Mouse (Mus musculus): ENCODE measurements around the gene Pced1a. TPM values are rescaled to one million over a fixed set of nuclear protein-coding genes. Genes with fewer than 3 reads are reported as not detected.

Gene Pced1a
- polyA plus RNA-seq, 1 experiment from 2014 or later, result 15.4 TPM

DNA sequence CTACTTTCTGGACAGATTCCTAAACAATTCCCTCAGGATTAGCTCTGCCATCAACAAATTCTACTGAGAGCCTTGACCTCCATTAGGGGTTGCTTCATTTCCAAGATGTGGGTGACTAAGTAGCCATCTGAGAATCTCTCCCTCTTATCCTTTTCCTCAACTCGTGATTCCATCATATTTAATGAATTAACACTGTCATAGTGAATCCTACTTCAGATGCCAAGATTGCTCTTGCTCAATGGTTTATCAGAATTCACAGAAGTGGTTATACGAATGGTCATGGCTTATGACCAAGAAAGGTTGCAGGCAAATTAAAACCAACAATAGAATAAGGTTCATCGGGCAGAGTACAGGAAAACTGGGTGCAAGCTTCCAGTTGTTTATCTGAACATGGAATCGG is 22.6 kb downstream of the Pced1a start:
- H3K9ac ChIP-seq (ENCODE audit: low read depth, low read length), result no peak overlapping the region
- peaks cover 11% of the 10 kb centered on the region for H3K4me1 ChIP-seq (ENCODE audit: control insufficient read depth, insufficient read depth, low read depth, low read length)
- WGBS, result 81% methylated on average over 4 of the region's 4 CpGs
- no peaks in the 10 kb centered on the region for H3K9me3 ChIP-seq (ENCODE audit: control insufficient read depth, low read length)
- H3K27me3 ChIP-seq (replicated peaks; ENCODE audit: control insufficient read depth, insufficient read depth, low read length), result peaks cover 8% of the 10 kb centered on the region
- H3K4me3 ChIP-seq (ENCODE audit: low read length), result no peak overlapping the region
- no peak overlapping the region for H3K4me2 ChIP-seq (ENCODE audit: low read length)
- ATAC-seq, result no peak
- H3K36me3 ChIP-seq (ENCODE audit: control insufficient read depth, insufficient read depth, low read length), result no peaks in the 10 kb centered on the region
- H3K27ac ChIP-seq (ENCODE audit: low read depth, low read length), result no peak overlapping the region

DNA sequence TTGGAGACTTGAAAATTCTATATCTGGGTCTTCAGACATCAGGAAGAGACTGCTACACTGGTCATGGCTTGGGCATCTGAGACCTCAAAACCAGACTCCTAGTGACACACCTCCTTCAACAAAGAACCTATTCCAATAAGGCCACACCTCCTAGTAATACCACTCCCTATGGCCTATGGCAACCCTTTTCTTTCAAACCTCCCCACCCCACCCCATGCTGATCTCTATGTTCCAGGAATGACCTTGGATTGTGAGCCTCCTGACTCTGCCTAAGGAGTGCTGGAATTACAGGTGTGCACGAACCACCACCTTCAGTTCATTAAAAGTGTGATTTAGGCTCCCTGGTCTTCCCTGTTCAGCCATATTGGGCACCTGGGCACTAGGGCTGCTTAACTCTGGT is 24.5 kb downstream of the Pced1a start:
- Histone ChIP-seq H3K9me3 (ENCODE audit: control insufficient read depth, low read length) (no peaks in the 10 kb centered on the region), H3K4me3 (ENCODE audit: low read length) (no peak overlapping the region), H3K4me1 (ENCODE audit: control insufficient read depth, insufficient read depth, low read depth, low read length) (peaks cover 14% of the 10 kb centered on the region), H3K27me3 (replicated peaks; ENCODE audit: control insufficient read depth, insufficient read depth, low read length) (peaks cover 8% of the 10 kb centered on the region), H3K4me2 (ENCODE audit: low read length) (no peak overlapping the region), H3K27ac (ENCODE audit: low read depth, low read length) (no peak overlapping the region), H3K9ac (ENCODE audit: low read depth, low read length) (no peak overlapping the region), H3K36me3 (ENCODE audit: control insufficient read depth, insufficient read depth, low read length) (no peaks in the 10 kb centered on the region)
- no peak for ATAC-seq
- WGBS, result 93% methylated on average over 1 of the region's 1 CpGs

DNA sequence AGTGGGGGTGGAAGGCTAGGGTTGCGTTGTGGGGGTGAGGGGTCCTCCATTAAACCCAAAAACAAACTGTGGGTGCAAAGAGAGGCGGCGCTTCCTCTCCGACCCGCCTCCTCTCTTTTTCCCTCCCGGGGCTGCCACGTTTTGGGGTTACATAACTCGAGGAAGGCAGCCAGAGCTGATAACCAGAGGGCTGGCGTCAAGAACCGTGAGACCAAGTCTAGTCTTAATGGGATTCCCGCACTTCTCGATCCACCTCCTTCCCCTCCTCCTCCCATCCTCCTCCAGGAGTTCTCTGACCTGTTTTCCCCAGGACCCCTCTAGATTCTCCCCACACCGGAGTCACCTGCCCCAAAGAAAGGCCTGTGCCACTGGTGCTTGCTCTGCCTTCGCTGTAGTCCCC is 26.4 kb downstream of the Pced1a start:
- Histone ChIP-seq H3K27me3 (replicated peaks; ENCODE audit: control insufficient read depth, insufficient read depth, low read length) (peaks cover 8% of the 10 kb centered on the region), H3K9me3 (ENCODE audit: control insufficient read depth, low read length) (no peaks in the 10 kb centered on the region), H3K4me3 (ENCODE audit: low read length) (peak overlapping the region; percentile 58), H3K36me3 (ENCODE audit: control insufficient read depth, insufficient read depth, low read length) (no peaks in the 10 kb centered on the region), H3K4me2 (ENCODE audit: low read length) (peak overlapping the region; percentile 99), H3K4me1 (ENCODE audit: control insufficient read depth, insufficient read depth, low read depth, low read length) (peaks cover 14% of the 10 kb centered on the region), H3K9ac (ENCODE audit: low read depth, low read length) (peak overlapping the region; percentile 27; the same call in 1 of the 2 replicates), H3K27ac (ENCODE audit: low read depth, low read length) (no peak overlapping the region)
- WGBS, result 13% methylated on average over 14 of the region's 14 CpGs
- ATAC-seq, result no peak

DNA sequence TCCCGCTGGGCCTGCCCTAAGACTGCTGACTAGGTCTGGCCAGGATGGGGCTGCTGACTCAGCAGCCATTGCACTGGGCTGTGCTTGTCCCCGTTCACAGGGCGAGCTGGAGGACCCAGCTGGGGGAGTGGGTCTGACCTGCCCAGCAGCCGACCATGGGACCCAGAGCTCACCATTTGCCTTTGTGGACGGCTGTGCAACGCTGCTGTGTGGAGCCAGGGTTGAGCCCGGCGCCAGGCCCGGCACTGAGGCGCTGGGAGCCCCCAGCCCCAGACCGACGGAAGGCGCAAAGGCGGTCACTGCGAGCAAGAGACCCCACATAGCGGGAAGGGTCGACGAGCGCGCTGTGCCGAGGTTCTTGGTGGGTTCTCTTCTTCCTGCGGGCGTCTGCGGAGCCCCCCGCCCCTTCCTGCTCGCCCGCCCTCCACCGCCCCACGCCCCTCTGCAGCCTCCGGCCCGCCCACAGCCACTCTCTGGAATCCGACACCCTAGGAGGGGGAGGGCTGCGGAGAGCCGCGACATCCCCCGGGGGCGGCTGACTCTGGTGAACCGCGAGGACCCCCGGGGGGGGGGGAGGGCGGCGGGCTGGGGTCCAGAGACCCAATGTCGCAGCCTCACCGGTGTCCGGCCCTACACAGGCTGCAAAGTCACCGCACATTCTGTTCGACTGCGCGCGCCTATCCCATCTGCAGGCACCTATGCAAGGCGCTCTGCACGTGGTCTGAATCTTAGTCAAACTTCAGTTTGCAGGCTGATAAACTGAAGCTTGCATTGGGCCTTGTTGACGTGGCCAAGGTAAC is 27.1 kb downstream of the Pced1a start, which contains the start of gene Cpxm1:
TSS of gene Cpxm1 (minus strand) at position 389 of the 800 bp plus-strand sequence.
- H3K27ac ChIP-seq (ENCODE audit: low read depth, low read length), result 0 out of 2 replicates have a peak within 1 kb of the TSS, but pooled peaks have one; percentile 44
- H3K9me3 ChIP-seq (ENCODE audit: control insufficient read depth, low read length), result no peaks in the 10 kb centered on the region
- H3K4me2 ChIP-seq (ENCODE audit: low read length), result peak within 1 kb of the TSS; percentile 99
- WGBS, result 2% methylated on average over 37 of the region's 53 CpGs
- H3K4me3 ChIP-seq (ENCODE audit: low read length), result peak within 1 kb of the TSS; percentile 58
- peak; percentile 85 for ATAC-seq
- H3K27me3 ChIP-seq (replicated peaks; ENCODE audit: control insufficient read depth, insufficient read depth, low read length), result peaks cover 8% of the 10 kb centered on the region
- H3K4me1 ChIP-seq (ENCODE audit: control insufficient read depth, insufficient read depth, low read depth, low read length), result peaks cover 14% of the 10 kb centered on the region
- peak within 1 kb of the TSS; percentile 80 for H3K9ac ChIP-seq (ENCODE audit: low read depth, low read length)
- H3K36me3 ChIP-seq (ENCODE audit: control insufficient read depth, insufficient read depth, low read length), result no peaks in the 10 kb centered on the region

DNA sequence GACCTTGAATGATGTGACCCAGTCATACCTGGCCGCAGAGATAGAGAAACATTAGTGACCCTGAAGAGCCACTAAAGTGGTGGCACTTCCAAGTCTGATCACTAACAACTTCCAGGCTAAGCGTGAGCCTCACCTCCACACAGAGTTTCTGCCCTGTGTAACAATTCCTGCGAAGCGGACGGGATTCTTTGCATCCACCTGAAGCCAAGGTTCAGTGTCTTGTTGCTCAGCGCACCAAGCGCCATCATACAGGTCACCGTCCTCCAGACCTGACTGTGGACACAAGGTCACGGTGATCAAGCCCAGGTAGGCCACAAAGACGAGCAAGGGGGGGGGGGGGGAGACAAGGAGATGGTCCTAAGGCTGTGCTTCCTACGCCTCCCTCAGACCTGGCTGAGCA is 28.8 kb downstream of the Pced1a start:
- H3K36me3 ChIP-seq (ENCODE audit: control insufficient read depth, insufficient read depth, low read length), result no peaks in the 10 kb centered on the region
- H3K9ac ChIP-seq (ENCODE audit: low read depth, low read length), result no peak overlapping the region
- no peak overlapping the region for H3K4me3 ChIP-seq (ENCODE audit: low read length)
- no peak overlapping the region for H3K4me2 ChIP-seq (ENCODE audit: low read length)
- no peak overlapping the region for H3K27ac ChIP-seq (ENCODE audit: low read depth, low read length)
- no peaks in the 10 kb centered on the region for H3K9me3 ChIP-seq (ENCODE audit: control insufficient read depth, low read length)
- peaks cover 8% of the 10 kb centered on the region for H3K27me3 ChIP-seq (replicated peaks; ENCODE audit: control insufficient read depth, insufficient read depth, low read length)
- no peak for ATAC-seq
- peaks cover 14% of the 10 kb centered on the region for H3K4me1 ChIP-seq (ENCODE audit: control insufficient read depth, insufficient read depth, low read depth, low read length)
- WGBS, result 95% methylated on average over 10 of the region's 11 CpGs

DNA sequence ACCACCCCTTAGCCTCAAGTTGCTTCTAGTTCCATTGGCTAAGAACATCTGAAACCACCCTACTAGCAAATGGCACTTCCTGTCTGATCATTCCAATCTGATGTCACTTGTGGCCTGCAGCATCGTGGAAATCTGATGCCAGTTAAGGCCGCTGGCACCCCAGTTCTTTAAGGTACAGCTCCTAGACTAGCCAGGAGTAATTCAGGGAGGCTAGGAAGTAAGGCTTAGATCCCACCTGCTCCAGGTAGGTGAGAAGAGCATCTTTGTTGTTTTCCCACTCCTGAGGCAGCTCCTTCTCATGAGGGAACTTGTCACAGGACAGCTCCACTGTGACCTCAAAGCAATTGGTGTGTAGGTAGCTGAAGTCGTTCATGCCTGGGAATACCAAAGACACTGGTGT is 31.7 kb downstream of the Pced1a start:
- ATAC-seq, result no peak

DNA sequence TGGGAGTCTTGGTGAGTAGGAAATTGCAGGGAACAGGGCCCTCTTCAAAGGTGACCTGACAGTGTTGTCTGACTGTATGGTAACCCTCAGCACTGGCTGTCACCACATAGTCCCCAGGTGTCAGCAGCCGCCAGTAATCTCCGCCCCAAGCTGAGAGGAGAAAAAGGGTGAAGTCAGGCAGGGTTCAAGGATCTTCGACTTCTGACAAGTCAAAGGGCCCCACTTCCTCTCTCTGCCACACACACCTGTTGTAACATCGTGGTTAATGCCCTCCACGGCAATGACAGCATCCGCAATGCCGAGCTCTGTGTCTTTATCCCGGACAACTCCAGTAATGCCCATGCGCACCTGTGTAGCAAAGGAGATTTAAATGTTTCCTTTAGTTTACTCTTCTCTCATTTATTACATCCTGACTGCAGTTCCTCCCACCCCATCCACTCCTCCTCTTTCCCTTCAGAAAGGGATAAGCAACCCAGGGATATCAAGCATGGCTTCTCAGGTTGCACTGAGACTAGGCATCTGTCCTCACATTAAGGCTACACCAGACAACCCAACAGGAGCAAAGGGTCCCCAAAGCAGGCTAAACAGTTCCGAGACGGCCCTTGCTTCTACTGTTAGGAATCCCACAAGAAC is 33.4 kb downstream of the Pced1a start:
- no peak for ATAC-seq
- WGBS, result 89% methylated on average over 11 of the region's 11 CpGs

More for the DNA sequence above, 31.7 kb downstream of the Pced1a start:
- Histone ChIP-seq H3K9ac (ENCODE audit: low read depth, low read length) (no peak overlapping the region), H3K27ac (ENCODE audit: low read depth, low read length) (no peak overlapping the region), H3K9me3 (ENCODE audit: control insufficient read depth, low read length) (no peaks in the 10 kb centered on the region), H3K4me1 (ENCODE audit: control insufficient read depth, insufficient read depth, low read depth, low read length) (peaks cover 12% of the 10 kb centered on the region), H3K4me2 (ENCODE audit: low read length) (no peak overlapping the region), H3K36me3 (ENCODE audit: control insufficient read depth, insufficient read depth, low read length) (no peaks in the 10 kb centered on the region), H3K4me3 (ENCODE audit: low read length) (no peak overlapping the region), H3K27me3 (replicated peaks; ENCODE audit: control insufficient read depth, insufficient read depth, low read length) (no peaks in the 10 kb centered on the region)
- 87% methylated on average over 3 of the region's 3 CpGs for WGBS

DNA sequence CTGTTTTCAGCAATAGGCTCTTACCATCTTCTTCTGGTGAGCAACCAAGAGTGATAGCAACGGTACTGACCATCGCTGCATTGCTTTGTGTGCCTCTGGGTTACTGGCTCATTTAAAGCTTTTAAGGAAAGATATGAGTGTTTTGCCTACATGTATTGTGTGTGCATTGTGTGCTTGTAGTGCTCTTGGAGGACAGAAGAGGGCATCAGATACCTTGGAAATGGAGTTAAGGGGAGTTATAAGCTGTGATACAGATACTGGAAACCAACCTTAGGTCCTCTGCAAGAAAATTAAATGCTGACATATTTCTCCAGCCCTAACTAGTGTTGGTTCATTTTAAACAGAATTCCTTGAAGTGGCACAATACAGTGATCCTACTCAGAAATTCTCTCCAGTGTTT is 35.7 kb downstream of the Pced1a start:
- Histone ChIP-seq H3K9ac (ENCODE audit: low read depth, low read length) (no peak overlapping the region), H3K4me1 (ENCODE audit: control insufficient read depth, insufficient read depth, low read depth, low read length) (no peaks in the 10 kb centered on the region), H3K27me3 (replicated peaks; ENCODE audit: control insufficient read depth, insufficient read depth, low read length) (no peaks in the 10 kb centered on the region), H3K27ac (ENCODE audit: low read depth, low read length) (no peak overlapping the region), H3K4me2 (ENCODE audit: low read length) (no peak overlapping the region), H3K9me3 (ENCODE audit: control insufficient read depth, low read length) (no peaks in the 10 kb centered on the region), H3K4me3 (ENCODE audit: low read length) (no peak overlapping the region), H3K36me3 (ENCODE audit: control insufficient read depth, insufficient read depth, low read length) (no peaks in the 10 kb centered on the region)
- ATAC-seq, result no peak
- WGBS, result 71% methylated on average over 2 of the region's 2 CpGs

More for the DNA sequence above, 33.4 kb downstream of the Pced1a start:
- Histone ChIP-seq H3K9me3 (ENCODE audit: control insufficient read depth, low read length) (no peaks in the 10 kb centered on the region), H3K4me1 (ENCODE audit: control insufficient read depth, insufficient read depth, low read depth, low read length) (no peaks in the 10 kb centered on the region), H3K36me3 (ENCODE audit: control insufficient read depth, insufficient read depth, low read length) (no peaks in the 10 kb centered on the region), H3K27ac (ENCODE audit: low read depth, low read length) (no peak overlapping the region), H3K4me2 (ENCODE audit: low read length) (no peak overlapping the region), H3K27me3 (replicated peaks; ENCODE audit: control insufficient read depth, insufficient read depth, low read length) (no peaks in the 10 kb centered on the region), H3K4me3 (ENCODE audit: low read length) (no peak overlapping the region), H3K9ac (ENCODE audit: low read depth, low read length) (no peak overlapping the region)

DNA sequence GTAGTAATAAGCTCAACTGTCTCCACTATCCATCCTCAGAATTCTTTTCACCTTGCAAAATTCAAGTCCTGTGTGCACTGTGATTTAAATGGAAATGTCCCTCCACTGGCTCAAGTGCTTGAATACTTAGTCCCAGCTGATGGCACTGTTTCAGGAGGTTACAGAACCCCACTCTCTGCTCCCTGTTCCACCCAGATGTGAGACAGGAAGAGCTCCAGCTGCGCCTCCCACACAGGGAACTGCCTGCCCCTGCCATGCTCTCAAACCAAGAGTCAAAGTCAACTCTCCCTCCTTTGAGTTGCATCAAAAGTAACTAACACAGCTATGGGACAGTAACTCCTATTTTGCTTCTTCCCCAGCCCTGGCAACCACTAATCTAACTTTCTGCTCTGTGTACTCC is 38.3 kb downstream of the Pced1a start:
- Histone ChIP-seq H3K27ac (ENCODE audit: low read depth, low read length) (no peak overlapping the region), H3K36me3 (ENCODE audit: control insufficient read depth, insufficient read depth, low read length) (no peaks in the 10 kb centered on the region), H3K9me3 (ENCODE audit: control insufficient read depth, low read length) (no peaks in the 10 kb centered on the region), H3K4me3 (ENCODE audit: low read length) (no peak overlapping the region), H3K4me1 (ENCODE audit: control insufficient read depth, insufficient read depth, low read depth, low read length) (no peaks in the 10 kb centered on the region), H3K4me2 (ENCODE audit: low read length) (no peak overlapping the region), H3K27me3 (replicated peaks; ENCODE audit: control insufficient read depth, insufficient read depth, low read length) (no peaks in the 10 kb centered on the region), H3K9ac (ENCODE audit: low read depth, low read length) (no peak overlapping the region)
- WGBS, result 64% methylated on average over 1 of the region's 1 CpGs
- ATAC-seq, result no peak

Data from hindbrain, embryonic 16.5 days (tissue).